Mouse (Mus musculus) small intestine, adult 2 months (tissue): ENCODE measurements at regions not wholly inside any gene's neighbourhood (a gene's known extent, or its start where the extent isn't known, plus 50 kb on each side); places are given as distances from the start of the nearest gene placed in this dataset.
"Not testable (repeated sequence)": the region's sequence is repeated elsewhere in the genome, so short reads cannot be mapped to it uniquely, and the experiment has no call there.

Experiments
- CTCF ChIP-seq: fragments of 200-500 bp; IDR thresholded peaks from 2 replicates; pipeline ENCODE4 v1.5.1; 2012; ENCODE audit warnings: low read depth, mild to moderate bottlenecking, control low read depth, inconsistent platforms, low read length, moderate library complexity, mixed read lengths; ENCODE audit not compliant: insufficient replicate concordance, insufficient read length; ENCODE audit errors: extremely low read depth
- POLR2A ChIP-seq: fragments of 200-500 bp; IDR thresholded peaks from 2 replicates; pipeline ENCODE4 v1.6.1; 2012; ENCODE audit warnings: low read depth, mild to moderate bottlenecking, control low read depth, inconsistent platforms, low read length, moderate library complexity

GRCm38 (mm10) chr14:53301722-53302490 lies 806.4 kb upstream of the Olfr1507 start:
- not testable (repeated sequence) for TF ChIP-seq POLR2A, CTCF
